Mouse (Mus musculus) CH12.LX (cell line): ENCODE measurements around the gene Lbhd1. TPM values are rescaled to one million over a fixed set of nuclear protein-coding genes. Genes with fewer than 3 reads are reported as not detected.
"Not testable (repeated sequence)": the region's sequence is repeated elsewhere in the genome, so short reads cannot be mapped to it uniquely, and the experiment has no call there.

Experiments used
- DNase-seq: peaks from one replicate; pipeline ENCODE4 v3.0.0-alpha.2; 2013; ENCODE audit errors: extremely low read depth
- H3K27ac ChIP-seq: 2 replicates; pipeline ENCODE4 v1.5.1; 2012; ENCODE audit warnings: low read depth, mild to moderate bottlenecking, control low read depth, moderate library complexity; ENCODE audit not compliant: insufficient read depth
- H3K27me3 ChIP-seq: replicated peaks from 2 replicates; pipeline ENCODE3; 2012; ENCODE audit warnings: inconsistent platforms
- H3K36me3 ChIP-seq, 2 experiments: replicated peaks in 1 of 2; 2 replicates each; pipeline versions ENCODE3 to v1.6.1; 2012; ENCODE audit warnings: inconsistent platforms in 1 of 2, low read length in 1 of 2, mild to moderate bottlenecking in 1 of 2, mixed read lengths in 1 of 2, moderate library complexity in 1 of 2; ENCODE audit not compliant: control insufficient read depth in 1 of 2, insufficient read depth in 1 of 2
- H3K4me1 ChIP-seq, 2 experiments: 2 replicates each; pipeline ENCODE4 v1.6.1; 2012; ENCODE audit warnings: inconsistent platforms in 1 of 2, moderate library complexity in 1 of 2; ENCODE audit not compliant: insufficient read depth in 2 of 2, control insufficient read depth in 1 of 2
- H3K4me2 ChIP-seq: 2 replicates; pipeline ENCODE4 v1.6.1; 2012; ENCODE audit warnings: low read depth, mild to moderate bottlenecking, control low read depth; ENCODE audit not compliant: poor library complexity, insufficient read depth, severe bottlenecking
- H3K4me3 ChIP-seq, 3 experiments: fragments of 150-350 bp in 1 of 3; sonication (generic) in 1 of 3; replicated peaks in 1 of 3; 2 replicates each; pipeline versions ENCODE3 to v1.5.1; 2011 to 2012; ENCODE audit warnings: low read depth in 2 of 3, low read length in 2 of 3, mild to moderate bottlenecking in 2 of 3, moderate library complexity in 2 of 3, control low read depth in 1 of 3, improper control_type of control experiment in 1 of 3, inconsistent platforms in 1 of 3, mixed read lengths in 1 of 3; ENCODE audit not compliant: poor library complexity in 1 of 3
- H3K79me2 ChIP-seq: replicated peaks from 2 replicates; pipeline ENCODE4 v1.6.1; 2012; ENCODE audit warnings: mild to moderate bottlenecking, moderate library complexity; ENCODE audit not compliant: control insufficient read depth, poor library complexity, insufficient read depth, severe bottlenecking; ENCODE audit errors: extremely low read depth
- H3K9ac ChIP-seq: 2 replicates; pipeline ENCODE4 v1.6.1; 2012; ENCODE audit warnings: low read depth, mild to moderate bottlenecking, control low read depth, moderate library complexity; ENCODE audit not compliant: insufficient read depth
- H3K9me3 ChIP-seq: replicated peaks from 2 replicates; pipeline ENCODE3; 2012; ENCODE audit warnings: low read length, inconsistent platforms, mixed read lengths
- CHD1 ChIP-seq: IDR thresholded peaks from 2 replicates; pipeline ENCODE4 v1.6.1; 2012; ENCODE audit warnings: low read depth, low read length, improper control_type of control experiment, inconsistent platforms
- CHD2 ChIP-seq: IDR thresholded peaks from 2 replicates; pipeline ENCODE4 v1.6.1; 2011; ENCODE audit warnings: low read length, improper control_type of control experiment
- CTCF ChIP-seq, 2 experiments: IDR thresholded peaks in 1 of 2; conservative IDR thresholded peaks in 1 of 2; 2 replicates each; pipeline ENCODE4 v1.5.1; 2011 to 2012; ENCODE audit warnings: low read depth in 2 of 2, low read length in 2 of 2, improper control_type of control experiment in 1 of 2, inconsistent platforms in 1 of 2, mild to moderate bottlenecking in 1 of 2, moderate library complexity in 1 of 2
- E2F4 ChIP-seq: IDR thresholded peaks from 2 replicates; pipeline ENCODE4 v1.6.1; 2011; ENCODE audit warnings: low read depth, low read length, improper control_type of control experiment; ENCODE audit not compliant: insufficient replicate concordance
- ELF1 ChIP-seq: IDR thresholded peaks from 2 replicates; pipeline ENCODE4 v1.6.1; 2014; ENCODE audit warnings: low read depth, mild to moderate bottlenecking, inconsistent platforms, low read length, improper control_type of control experiment
- JUN ChIP-seq: IDR thresholded peaks from 2 replicates; pipeline ENCODE4 v1.6.1; 2011; ENCODE audit warnings: low read depth, mild to moderate bottlenecking, low read length, improper control_type of control experiment, moderate library complexity; ENCODE audit not compliant: insufficient read depth
- MAFK ChIP-seq: IDR thresholded peaks from 2 replicates; pipeline ENCODE4 v1.6.1; 2011; ENCODE audit warnings: low read length, improper control_type of control experiment; ENCODE audit not compliant: insufficient replicate concordance
- MAX ChIP-seq: IDR thresholded peaks from 2 replicates; pipeline ENCODE4 v1.6.1; 2011; ENCODE audit warnings: low read length, improper control_type of control experiment
- MAZ ChIP-seq: IDR thresholded peaks from 2 replicates; pipeline ENCODE4 v1.6.1; 2012; ENCODE audit warnings: low read depth, mild to moderate bottlenecking, inconsistent platforms, low read length, improper control_type of control experiment, moderate library complexity
- MXI1 ChIP-seq: IDR thresholded peaks from 2 replicates; pipeline ENCODE4 v1.6.1; 2011; ENCODE audit warnings: mild to moderate bottlenecking, low read depth, low read length, improper control_type of control experiment
- NELFE ChIP-seq: IDR thresholded peaks from 2 replicates; pipeline ENCODE4 v1.6.1; 2011; ENCODE audit warnings: low read depth, low read length, improper control_type of control experiment
- POLR2AphosphoS2 ChIP-seq: IDR thresholded peaks from 2 replicates; pipeline ENCODE4 v1.6.1; 2011; ENCODE audit warnings: low read depth, low read length, improper control_type of control experiment
- SIN3A ChIP-seq: IDR thresholded peaks from 2 replicates; pipeline ENCODE4 v1.6.1; 2012; ENCODE audit warnings: low read length, improper control_type of control experiment, inconsistent platforms
- SMC3 ChIP-seq: IDR thresholded peaks from 2 replicates; pipeline ENCODE4 v1.6.1; 2011; ENCODE audit warnings: low read depth, low read length, improper control_type of control experiment
- TBP ChIP-seq: conservative IDR thresholded peaks from 2 replicates; pipeline ENCODE4 v1.6.1; 2011; ENCODE audit warnings: low read depth, low read length, improper control_type of control experiment
- TCF12 ChIP-seq: IDR thresholded peaks from 2 replicates; pipeline ENCODE4 v1.6.1; 2014; ENCODE audit warnings: low read depth, mild to moderate bottlenecking, inconsistent platforms, low read length, improper control_type of control experiment
- UBTF ChIP-seq: IDR thresholded peaks from 2 replicates; pipeline ENCODE4 v1.6.1; 2012; ENCODE audit warnings: low read depth, mild to moderate bottlenecking, inconsistent platforms, low read length, improper control_type of control experiment, moderate library complexity
- USF1 ChIP-seq: IDR thresholded peaks from 2 replicates; pipeline ENCODE4 v1.6.1; 2014; ENCODE audit warnings: low read depth, mild to moderate bottlenecking, inconsistent platforms, low read length, improper control_type of control experiment
- ZKSCAN1 ChIP-seq: IDR thresholded peaks from 2 replicates; pipeline ENCODE4 v1.6.1; 2012; ENCODE audit warnings: low read depth, inconsistent platforms, low read length, improper control_type of control experiment, borderline replicate concordance
- ZMIZ1 ChIP-seq: IDR thresholded peaks from 2 replicates; pipeline ENCODE4 v1.6.1; 2012; ENCODE audit warnings: low read depth, mild to moderate bottlenecking, inconsistent platforms, low read length, improper control_type of control experiment
- ZNF384 ChIP-seq: IDR thresholded peaks from 2 replicates; pipeline ENCODE4 v1.6.1; 2012; ENCODE audit warnings: low read depth, low read length, improper control_type of control experiment, inconsistent platforms
- dilution Hi-C: fragments of 300-500 bp; cut with MboI; formaldehyde crosslinking; loops from 2 replicates; pipeline ENCODE4 v1.14.3; 2020; ENCODE audit warnings: low sequenced_read_pairs; ENCODE audit not compliant: extremely low pct_unique_long_range_greater_than_20kb, extremely low pct_ligation_motif_present
- in situ Hi-C: fragments of 300-500 bp; cut with MboI; formaldehyde crosslinking; loops from 3 replicates; pipeline ENCODE4 v1.14.3; 2019; ENCODE audit warnings: low sequenced_read_pairs, low pct_ligation_motif_present, low pct_unique_long_range_greater_than_20kb, mixed read lengths
- polyA plus RNA-seq: library from polyadenylated mRNA; unstranded; fragments of >175 nt; gene quantifications from 2 replicates; pipeline ENCODE4 v1.2.1, GENCODE M21; 2012; ENCODE audit warnings: low read depth; ENCODE audit not compliant: insufficient read length
- total RNA-seq, 2 experiments: library from RNA; depleted of rRNA; stranded (reverse); fragments of 300-350 nt in 1 of 2; fragments of >200 nt in 1 of 2; gene quantifications; 2 replicates each; pipeline ENCODE4 v1.2.3; 2012 to 2014

Lbhd1 gene
- total and polyA plus RNA-seq, 3 experiments = 7.5 to 50.4 (median 15.6) TPM

DNA sequence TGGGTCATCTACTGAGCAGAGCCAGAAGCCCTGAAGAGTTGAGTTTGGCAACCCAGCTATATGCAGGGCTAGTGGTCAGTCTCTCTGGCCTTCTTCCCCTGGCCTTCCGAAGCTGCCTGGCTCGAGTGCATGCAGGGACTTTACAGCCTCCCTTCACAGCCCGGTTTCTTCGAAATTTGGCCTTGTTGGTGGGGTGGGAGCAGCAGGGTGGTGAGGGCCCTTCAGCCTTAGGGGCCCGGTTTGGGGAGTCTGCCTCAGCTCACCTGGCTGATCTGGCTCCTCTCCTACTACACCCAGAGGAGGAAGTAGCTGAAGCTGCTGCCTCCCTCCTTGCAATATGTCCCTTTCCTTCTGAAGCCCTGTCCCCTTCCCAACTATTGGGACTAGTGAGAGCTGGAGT is 12.7 kb downstream of the Lbhd1 start:
- Histone ChIP-seq H3K79me2 (peaks cover 62% of the 10 kb centered on the region), H3K4me2 (peak overlapping the region; percentile 90; the same call in 1 of the 2 replicates)
- in situ Hi-C loops = loop anchor here (5.0 kb wide), 1 partner anchor 41 kb away; no protein-coding TSS in a partner anchor
- DNase-seq = not testable (repeated sequence)
- 0 out of 2 replicates have a peak, but pooled peaks have one; percentile 33 for TF ChIP-seq SIN3A
- TF ChIP-seq, all 38 proteins: peak for 1; not testable (repeated sequence) for 37
- dilution Hi-C loops, H3K9me3 ChIP-seq, H3K27me3 ChIP-seq: not testable (repeated sequence)
- Histone ChIP-seq H3K4me3 (peak overlapping the region in 1 of 3 experiments; percentile 55), H3K36me3 (peaks cover 23 to 34% of the 10 kb centered on the region in 2 experiments), H3K4me1 (peaks cover 23 to 64% of the 10 kb centered on the region in 2 experiments), H3K27ac (peak overlapping the region; percentile 90; the same call in 1 of the 2 replicates), H3K9ac (peak overlapping the region; percentile 71; the same call in 1 of the 2 replicates)

DNA sequence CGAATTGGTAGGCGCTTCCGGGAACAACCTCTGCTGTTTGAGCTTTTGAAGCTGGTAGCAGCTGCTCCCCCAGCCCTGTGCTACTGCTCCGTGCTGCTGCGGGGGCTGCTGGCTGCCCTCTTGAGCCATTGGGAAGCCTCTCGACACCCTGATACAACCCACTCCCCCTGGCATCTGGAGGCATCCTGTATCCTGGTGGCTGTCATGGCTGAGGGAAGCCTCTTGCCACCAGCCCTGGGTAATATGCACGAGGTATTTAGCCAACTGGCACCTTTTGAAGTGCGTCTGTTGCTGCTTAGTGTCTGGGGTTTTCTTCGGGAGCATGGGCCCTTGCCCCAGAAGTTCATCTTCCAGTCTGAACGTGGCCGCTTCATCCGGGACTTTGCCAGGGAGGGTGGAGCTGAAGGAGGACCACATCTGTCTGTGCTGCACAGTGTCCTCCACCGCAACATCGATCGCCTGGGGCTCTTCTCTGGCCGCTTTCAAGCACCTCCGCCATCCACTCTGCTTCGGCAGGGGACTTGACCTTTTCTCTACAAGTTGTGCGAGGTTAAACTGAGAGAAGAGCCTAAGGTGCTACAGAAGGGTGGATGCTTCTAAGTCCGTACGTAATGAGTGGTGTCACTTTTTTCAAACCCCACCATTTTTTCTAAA is 13.8 kb downstream of the Lbhd1 start:
- peaks cover 22 to 38% of the 10 kb centered on the region in 2 experiments for H3K36me3 ChIP-seq
- peaks cover 73% of the 10 kb centered on the region for H3K79me2 ChIP-seq
- H3K9ac ChIP-seq = peak overlapping the region; percentile 71
- TF ChIP-seq CHD1 = peak; percentile 75
- TF ChIP-seq CHD2 = peak; percentile 10; the same call in 1 of the 2 replicates
- peak; percentile 3; the same call in 1 of the 2 replicates for TF ChIP-seq NELFE
- TF ChIP-seq ELF1 = 0 out of 2 replicates have a peak, but pooled peaks have one; percentile 33
- H3K4me3 ChIP-seq = peak overlapping the region; percentile 44 to 82 (median 55)
- peak; percentile 35 for DNase-seq
- peaks cover 27 to 68% of the 10 kb centered on the region in 2 experiments for H3K4me1 ChIP-seq
- dilution Hi-C loops, H3K27me3 ChIP-seq, H3K9me3 ChIP-seq: not testable (repeated sequence)
- H3K4me2 ChIP-seq = peak overlapping the region; percentile 90
- in situ Hi-C loops = loop anchor here (5.0 kb wide), 1 partner anchor 40 kb away; no protein-coding TSS in a partner anchor
- peak overlapping the region; percentile 90 for H3K27ac ChIP-seq

DNA sequence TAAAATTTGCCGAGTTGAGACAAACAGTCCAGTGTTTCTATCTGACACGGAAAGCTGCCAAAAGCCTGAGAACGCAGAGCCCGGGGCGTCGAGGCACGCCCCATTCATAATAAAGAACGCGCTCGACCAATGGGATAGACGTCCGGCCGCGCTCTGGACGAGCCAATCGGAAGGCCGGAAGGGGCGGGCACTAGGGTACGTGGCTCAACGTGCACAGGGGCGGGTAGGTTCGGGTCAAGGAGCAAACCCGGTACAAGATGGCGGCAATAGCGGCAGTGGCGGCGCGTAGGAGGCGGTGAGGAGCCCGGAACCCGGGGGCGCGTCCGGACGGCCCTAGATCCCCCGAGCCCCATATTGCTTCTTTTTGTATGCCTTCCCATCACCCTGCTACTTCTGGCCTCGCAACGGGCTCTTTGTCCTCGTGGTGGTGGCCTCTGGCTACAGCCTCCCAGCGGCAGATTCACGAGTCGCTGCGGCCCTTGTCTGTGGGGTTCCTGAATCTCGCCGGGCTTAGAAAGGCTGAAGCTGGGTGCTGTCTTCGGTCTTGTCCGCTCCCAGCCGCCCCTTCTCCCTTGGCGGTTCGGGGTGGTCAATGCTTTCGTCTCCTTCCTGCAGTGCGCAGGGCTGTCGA is 14.4 kb downstream of the Lbhd1 start, which contains the start of gene Ganab:
Gene Ganab (plus strand): TSS at position 207 of the 631 bp plus-strand sequence.
- dilution Hi-C loops = no loop called here
- Histone ChIP-seq H3K9ac (peak within 1 kb of the TSS; percentile 85), H3K27ac (peak within 1 kb of the TSS; percentile 90), H3K79me2 (peaks cover 77% of the 10 kb centered on the region), H3K27me3 (no peaks in the 10 kb centered on the region), H3K36me3 (peaks cover 26 to 43% of the 10 kb centered on the region in 2 experiments), H3K9me3 (no peaks in the 10 kb centered on the region), H3K4me1 (peaks cover 28 to 68% of the 10 kb centered on the region in 2 experiments), H3K4me2 (peak within 1 kb of the TSS; percentile 96), H3K4me3 (peak within 1 kb of the TSS; percentile 82 to 99 (median 99))
- peak; percentile 96 for DNase-seq
- in situ Hi-C loops = loop anchor here (5.0 kb wide), 1 partner anchor 39 kb away; no protein-coding TSS in a partner anchor
- TF ChIP-seq E2F4 (peak; percentile 74; the same call in 1 of the 2 replicates), ZNF384 (no peak), USF1 (no peak), POLR2AphosphoS2 (peak; percentile 96), CHD2 (peak; percentile 60), MXI1 (peak; percentile 70), CTCF (conservative IDR thresholded peaks at IDR 0.05 in 1 of 2, IDR thresholded peaks at IDR 0.05 in 1 of 2; ENCODE audit: low read depth in 2 of 2, low read length in 2 of 2) (no peak), UBTF (no peak), CHD1 (peak; percentile 72; the same call in 1 of the 2 replicates), MAZ (0 out of 2 replicates have a peak, but pooled peaks have one; percentile 40), MAX (peak; percentile 63), JUN (no peak), TCF12 (peak; percentile 93), SMC3 (no peak), ZKSCAN1 (no peak), ZMIZ1 (peak; percentile 85; the same call in 1 of the 2 replicates), TBP (peak; percentile 44; the same call in 1 of the 2 replicates), MAFK (no peak), SIN3A (peak; percentile 72)
